Mouse (Mus musculus): ENCODE results near the gene Olig3. TPM values are rescaled to one million over a fixed set of nuclear protein-coding genes. Genes with fewer than 3 reads are reported as not detected.

Gene Olig3
- not detected for polyA plus RNA-seq (2015; fragmentation: Illumina TruSeq; extraction: RNeasy Lipid Tissue Mini Kit (QIAGEN cat#74804); ENCODE audit: insufficient read depth, low replicate concordance)

GRCm38 (mm10) chr10:19356071-19356583 is at the start of gene Olig3:
TSS of gene Olig3 (plus strand) at chr10:19356533.

Other genes with a start within 250 kb of the Olig3 start
- 237 TPM for gene Ifngr1, start 235.4 kb downstream of the Olig3 start, polyA plus RNA-seq (2015; fragmentation: Illumina TruSeq; extraction: RNeasy Lipid Tissue Mini Kit (QIAGEN cat#74804); ENCODE audit: insufficient read depth, low replicate concordance)

Measured in spleen, adult 10 weeks (tissue).